Mouse (Mus musculus) G1E (cell line): ENCODE data around the gene Cd40.

Source experiments
- CTCF ChIP-seq: IDR thresholded peaks from 2 replicates; pipeline ENCODE4 v1.5.1; 2012; ENCODE audit warnings: low read depth, low read length, inconsistent platforms, mixed read lengths
- GATA2 ChIP-seq: IDR thresholded peaks from 2 replicates; pipeline ENCODE4 v1.6.1; 2012; ENCODE audit warnings: low read depth, low read length, inconsistent platforms, borderline replicate concordance

DNA sequence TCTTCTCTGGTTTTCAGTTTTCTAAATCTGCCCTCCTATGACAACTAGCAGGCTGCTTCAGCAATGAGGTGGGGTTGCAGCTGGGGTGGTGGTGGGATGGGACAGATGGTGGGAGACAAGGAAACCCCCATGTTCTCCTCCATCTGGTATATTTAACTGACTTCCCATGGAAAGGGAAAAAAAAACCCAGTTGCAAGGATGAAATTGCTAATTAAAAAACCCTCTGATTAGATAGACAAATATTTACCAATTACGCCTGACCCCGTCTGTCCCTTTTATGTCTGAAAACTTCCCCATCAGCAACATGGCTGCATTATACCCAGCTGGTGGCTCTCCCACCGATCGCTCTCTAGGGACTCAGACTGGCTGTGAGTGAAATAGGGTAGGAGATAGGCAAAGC is 31.2 kb downstream of the Cd40 start:
- TF ChIP-seq CTCF (no peak), GATA2 (no peak)
